Mouse (Mus musculus) bone marrow macrophage, adult 2 months (primary cell): ENCODE measurements around the gene Mbd6. TPM values are rescaled to one million over a fixed set of nuclear protein-coding genes. Genes with fewer than 3 reads are reported as not detected.
A peak's percentile ranks its signal among the peaks of the same experiment; 100 is the strongest.
"Not testable (repeated sequence)": the region's sequence is repeated elsewhere in the genome, so short reads cannot be mapped to it uniquely, and the experiment has no call there.

Source experiments
- H3K27ac ChIP-seq: 2 replicates; pipeline ENCODE4 v1.5.1; 2012; ENCODE audit warnings: low read depth, low read length; ENCODE audit not compliant: insufficient read depth
- H3K4me1 ChIP-seq: 2 replicates; pipeline ENCODE4 v1.6.1; 2012; ENCODE audit warnings: low read length; ENCODE audit not compliant: control insufficient read depth, insufficient read depth
- H3K4me3 ChIP-seq: 2 replicates; pipeline ENCODE4 v1.5.1; 2012; ENCODE audit warnings: mild to moderate bottlenecking, low read length, moderate library complexity; ENCODE audit not compliant: insufficient read depth
- CTCF ChIP-seq: IDR thresholded peaks from 2 replicates; pipeline ENCODE4 v1.5.1; 2012; ENCODE audit warnings: low read depth, mild to moderate bottlenecking, low read length, moderate library complexity
- POLR2A ChIP-seq: IDR thresholded peaks from 2 replicates; pipeline ENCODE4 v1.6.1; 2012; ENCODE audit warnings: mild to moderate bottlenecking, low read depth, low read length, borderline replicate concordance
- polyA plus RNA-seq: library from polyadenylated mRNA; stranded (reverse); fragments of >200 nt; gene quantifications from 2 replicates; pipeline ENCODE4 v1.2.4, GENCODE M21; 2012; ENCODE audit not compliant: missing spikeins, insufficient read depth, insufficient read length

Mbd6 gene
- polyA plus RNA-seq, 1 experiment: 53.4 TPM

DNA sequence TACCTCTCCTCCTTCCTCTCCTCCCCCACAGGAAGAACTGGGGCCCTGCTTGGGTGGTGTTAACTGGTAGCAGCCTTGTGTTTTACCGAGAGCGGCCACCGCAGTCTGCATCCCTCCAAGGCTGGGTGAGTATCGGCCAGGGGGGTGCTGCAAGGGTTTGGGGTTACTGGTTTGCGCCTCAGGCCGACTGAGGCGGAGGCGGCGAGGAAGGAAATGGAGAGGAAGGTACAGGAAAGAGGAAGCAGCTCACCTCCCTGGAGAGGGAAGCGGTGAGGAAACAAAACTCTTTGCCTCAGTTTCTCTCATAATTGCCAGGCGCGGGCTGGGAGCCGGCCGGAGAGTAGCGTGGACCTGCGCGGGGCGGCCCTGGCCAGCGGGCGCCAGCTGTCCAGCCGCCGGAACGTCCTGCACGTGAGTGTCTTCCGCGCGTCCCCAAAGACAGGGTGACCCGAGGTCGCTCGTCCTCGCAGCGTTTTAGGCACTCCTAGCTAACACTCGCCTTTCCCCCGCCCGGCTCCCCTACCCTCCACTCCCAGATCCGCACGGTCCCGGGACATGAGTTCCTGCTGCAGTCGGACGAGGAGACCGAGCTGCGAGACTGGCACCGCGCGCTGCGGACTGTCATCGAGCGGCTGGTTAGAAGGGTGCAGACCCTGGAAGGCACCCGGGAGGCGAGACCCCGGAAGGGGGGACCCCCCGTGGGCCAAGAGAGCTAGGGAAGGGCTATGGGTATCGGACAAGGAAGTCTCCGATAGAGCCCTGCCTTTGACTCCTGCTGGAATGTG lies 37.4 kb upstream of the Mbd6 start:
- no peak overlapping the region for H3K4me3 ChIP-seq
- TF ChIP-seq CTCF: no peak
- no peak for TF ChIP-seq POLR2A
- peaks cover 29% of the 10 kb centered on the region for H3K4me1 ChIP-seq
- no peak overlapping the region for H3K27ac ChIP-seq

DNA sequence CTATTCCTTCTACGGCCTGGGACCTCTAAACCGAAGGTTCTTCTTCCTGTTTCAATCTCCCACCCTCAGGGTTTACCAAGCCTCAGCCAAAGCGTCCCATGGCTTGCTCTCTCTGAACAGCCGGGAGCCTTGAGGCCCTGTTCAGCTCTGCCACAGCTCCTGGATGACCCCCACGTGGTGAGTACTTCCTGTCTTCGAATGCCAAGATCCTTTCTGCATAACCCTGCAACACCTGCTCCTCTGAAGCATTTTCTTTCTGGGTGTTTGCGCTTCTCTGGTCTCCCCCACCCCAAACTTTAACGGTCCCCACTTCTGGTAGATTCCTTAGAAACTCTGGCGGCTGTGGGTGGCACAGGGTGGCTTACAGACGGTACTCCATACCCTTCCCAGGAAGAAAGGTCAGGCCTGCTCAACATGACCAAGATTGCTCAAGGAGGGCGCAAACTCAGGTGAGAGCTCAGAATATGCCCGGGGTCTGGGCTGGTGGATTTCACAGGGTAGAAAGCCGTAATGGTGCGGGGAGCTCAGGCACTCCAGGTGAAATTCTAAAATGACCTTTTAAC lies 36.7 kb upstream of the Mbd6 start:
- TF ChIP-seq POLR2A: no peak
- no peak for TF ChIP-seq CTCF
- Histone ChIP-seq H3K27ac (no peak overlapping the region), H3K4me1 (peaks cover 29% of the 10 kb centered on the region), H3K4me3 (no peak overlapping the region)

DNA sequence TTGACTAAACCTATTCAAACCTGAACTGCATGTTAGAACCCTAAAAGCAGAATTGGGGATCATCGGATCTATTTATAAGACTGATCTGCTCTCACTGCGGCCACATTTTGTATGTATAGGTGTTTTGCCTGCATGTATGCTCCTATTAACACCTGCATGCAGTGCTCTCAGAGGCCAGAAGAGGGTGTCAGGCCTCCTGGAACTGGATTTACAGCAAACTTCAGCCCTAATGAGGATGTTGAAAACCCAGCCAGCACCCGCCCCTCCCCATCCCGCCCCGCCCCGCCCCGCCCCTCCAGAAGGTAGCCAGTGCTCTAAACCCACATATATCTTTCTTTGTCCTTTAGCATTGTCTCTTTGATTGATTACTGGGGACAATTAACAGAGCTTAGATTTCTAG lies 35.7 kb upstream of the Mbd6 start:
- TF ChIP-seq CTCF (no peak), POLR2A (no peak)
- H3K4me1 ChIP-seq: peaks cover 33% of the 10 kb centered on the region
- H3K4me3 ChIP-seq: peak overlapping the region; percentile 71
- H3K27ac ChIP-seq: no peak overlapping the region

DNA sequence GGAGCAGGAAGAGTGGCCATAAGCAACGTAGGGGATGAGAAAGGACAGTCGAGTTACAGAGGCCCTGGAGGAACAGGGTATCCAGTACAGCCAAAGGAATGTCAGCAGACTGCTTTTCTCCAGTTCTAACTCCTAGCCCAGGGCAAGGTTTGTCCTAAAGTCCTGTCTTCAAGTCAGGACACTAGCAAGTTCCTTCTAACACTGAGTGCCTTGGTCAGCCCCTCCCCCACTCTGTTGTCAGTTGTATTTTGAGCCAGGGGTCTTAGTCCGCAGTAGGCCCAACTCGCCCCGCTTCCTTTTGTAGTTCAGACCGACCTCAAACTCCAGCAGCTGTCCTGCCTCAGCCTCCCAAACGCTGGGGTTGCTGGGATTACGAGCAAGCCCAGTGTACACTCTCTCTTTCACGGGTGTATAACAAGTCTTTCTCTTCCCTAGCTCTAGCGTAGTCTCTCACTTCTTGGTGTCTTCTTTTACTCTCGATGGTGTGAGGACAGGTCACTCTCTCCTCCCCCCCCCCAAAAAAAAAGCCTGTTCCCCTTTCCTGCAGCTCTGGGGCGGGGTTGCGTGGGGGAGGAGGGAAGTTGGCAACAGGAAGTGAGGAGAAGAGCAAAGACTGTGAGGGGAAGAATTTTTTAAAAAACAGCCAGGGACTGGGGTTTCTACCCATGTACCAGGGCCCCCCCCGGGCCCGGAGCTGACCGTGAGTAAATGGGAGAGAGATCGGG lies 34.5 kb upstream of the Mbd6 start:
- peak overlapping the region; percentile 71 for H3K4me3 ChIP-seq
- H3K27ac ChIP-seq: peak overlapping the region; percentile 96
- peaks cover 36% of the 10 kb centered on the region for H3K4me1 ChIP-seq
- no peak for TF ChIP-seq CTCF
- no peak for TF ChIP-seq POLR2A

DNA sequence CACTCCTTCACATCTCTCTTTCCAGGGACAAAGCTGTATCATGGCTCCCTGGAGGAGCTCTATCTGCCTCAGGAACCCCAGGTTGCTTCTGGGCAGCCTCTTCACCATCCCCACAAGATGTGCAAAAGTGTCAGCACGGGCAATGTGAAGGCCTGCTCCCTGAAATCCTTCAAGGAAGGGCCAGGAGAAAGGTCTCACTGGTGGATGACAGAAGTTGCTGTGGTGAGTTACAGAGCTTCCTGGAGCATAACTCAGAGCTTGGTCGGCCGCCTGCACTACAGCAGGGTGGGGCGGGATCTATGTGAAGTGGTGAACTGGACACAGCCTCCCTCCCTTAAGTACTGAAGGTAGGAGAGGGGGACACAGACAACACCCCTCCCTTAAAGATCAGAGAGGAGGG lies 33.9 kb upstream of the Mbd6 start:
- no peak; the same call in 1 of the 2 replicates for TF ChIP-seq CTCF
- no peak for TF ChIP-seq POLR2A
- H3K4me3 ChIP-seq: peak overlapping the region; percentile 59
- peak overlapping the region; percentile 96 for H3K27ac ChIP-seq
- H3K4me1 ChIP-seq: peaks cover 41% of the 10 kb centered on the region

DNA sequence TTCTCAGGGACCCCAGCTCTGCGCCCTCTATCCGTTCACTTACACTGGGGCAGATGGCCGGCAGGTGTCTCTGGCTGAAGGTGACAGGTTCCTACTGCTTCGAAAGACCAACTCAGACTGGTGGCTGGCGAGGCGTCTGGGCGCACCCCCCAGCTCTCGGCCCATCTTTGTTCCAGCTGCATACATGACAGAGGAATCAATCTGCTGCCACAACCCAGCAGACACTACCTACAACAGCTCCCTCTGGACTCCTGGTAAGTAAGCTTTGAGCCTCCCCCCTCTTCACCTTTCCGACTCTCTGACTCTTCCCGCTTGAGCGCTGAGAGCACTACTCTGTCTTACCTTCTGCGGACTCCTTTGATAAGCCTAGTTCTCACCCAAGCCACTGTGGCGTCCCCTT lies 33.4 kb upstream of the Mbd6 start:
- no peak for TF ChIP-seq POLR2A
- no peak overlapping the region for H3K4me3 ChIP-seq
- H3K4me1 ChIP-seq: peaks cover 45% of the 10 kb centered on the region
- no peak overlapping the region for H3K27ac ChIP-seq

DNA sequence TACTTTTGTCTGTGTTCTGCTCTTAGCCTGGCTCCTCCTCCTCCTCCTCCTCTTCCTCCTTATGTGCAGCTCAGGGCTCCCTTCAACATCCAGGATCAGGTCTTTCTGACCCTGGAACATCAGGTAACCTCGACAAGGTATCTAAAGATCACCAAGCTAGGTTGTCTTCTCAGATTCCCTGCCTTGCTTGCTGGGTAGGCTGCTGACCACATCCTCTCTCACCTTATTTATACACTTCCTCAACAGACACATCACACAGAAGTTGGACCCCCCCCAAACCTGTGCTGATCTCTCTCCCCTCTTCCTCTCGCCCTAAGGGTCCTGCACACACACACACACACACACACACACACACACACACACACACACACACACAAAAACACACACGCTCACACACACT lies 32.8 kb upstream of the Mbd6 start, which contains the start of gene Arhgap9:
TSS of gene Arhgap9 (plus strand) at position 344 of the 400 bp plus-strand sequence.
- H3K4me3 ChIP-seq: peak within 1 kb of the TSS; percentile 59
- peaks cover 45% of the 10 kb centered on the region for H3K4me1 ChIP-seq

DNA sequence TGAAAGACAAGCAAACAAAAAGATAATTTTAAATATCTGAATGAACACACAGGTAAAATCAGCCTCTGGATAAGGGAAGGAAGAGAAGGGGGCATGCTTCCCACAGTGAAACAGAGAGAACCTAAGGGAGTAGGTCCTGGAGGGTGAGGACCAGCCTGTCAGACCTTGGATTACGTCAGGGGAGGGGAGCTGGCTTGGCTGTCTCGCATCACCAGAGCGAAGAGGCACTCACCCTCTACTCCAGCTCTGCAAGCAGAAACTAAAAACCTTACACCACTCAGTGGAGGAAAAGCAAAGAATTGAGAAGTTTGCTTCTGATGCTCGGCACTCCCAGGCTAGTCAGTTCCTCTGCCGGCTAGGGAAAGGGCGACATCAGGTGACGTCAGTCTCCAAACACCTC lies 31.2 kb upstream of the Mbd6 start:
- TF ChIP-seq CTCF: no peak
- no peak for TF ChIP-seq POLR2A
- H3K27ac ChIP-seq: no peak overlapping the region

More for the DNA sequence above, 32.8 kb upstream of the Mbd6 start, which contains the start of gene Arhgap9:
- peak within 1 kb of the TSS; percentile 96 for H3K27ac ChIP-seq
- no peak for TF ChIP-seq CTCF
- TF ChIP-seq POLR2A: no peak

DNA sequence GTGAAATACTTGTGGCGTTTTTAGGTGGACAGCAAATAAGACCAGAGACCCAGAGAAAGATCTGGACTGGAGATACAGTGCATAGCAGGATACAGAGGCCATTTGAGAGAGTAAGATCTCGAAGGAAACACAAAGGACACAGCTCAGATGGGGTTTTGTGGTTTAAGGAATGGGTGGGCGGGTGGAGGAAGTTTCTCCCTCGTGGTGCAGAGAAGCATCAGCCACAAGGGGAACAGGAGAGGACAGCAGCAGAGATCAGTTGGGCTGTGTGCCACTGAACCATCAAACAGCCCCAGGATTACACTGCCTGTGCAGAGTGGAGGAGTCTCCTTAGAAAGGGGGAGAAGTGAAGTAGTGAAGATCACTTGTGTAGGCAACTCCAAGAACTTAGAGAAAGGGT lies 29.2 kb upstream of the Mbd6 start:
- Histone ChIP-seq H3K4me1 (peaks cover 37% of the 10 kb centered on the region), H3K4me3 (no peak overlapping the region), H3K27ac (peak overlapping the region; percentile 50)
- TF ChIP-seq CTCF: no peak
- TF ChIP-seq POLR2A: no peak

More for the DNA sequence above, 31.2 kb upstream of the Mbd6 start:
- Histone ChIP-seq H3K4me1 (peaks cover 38% of the 10 kb centered on the region), H3K4me3 (no peak overlapping the region)

DNA sequence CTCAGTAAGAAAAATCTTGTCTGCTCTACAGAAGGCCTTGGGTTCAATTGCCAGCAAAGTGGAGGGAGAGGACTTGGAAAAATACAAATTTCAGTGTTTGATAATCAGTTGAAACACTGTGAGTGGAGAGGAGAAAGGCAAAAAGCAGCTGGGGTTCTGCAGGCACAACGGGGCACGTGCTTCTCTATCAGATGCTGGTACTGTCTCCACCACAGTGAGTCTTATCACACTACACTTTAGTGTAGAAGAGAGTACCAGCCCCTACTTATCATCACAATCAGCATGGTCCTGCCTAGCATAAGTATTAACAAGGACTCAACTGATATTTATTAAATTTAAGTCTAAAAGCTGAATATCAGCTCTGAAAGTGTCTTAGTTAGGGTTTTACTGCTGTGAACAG lies 28.5 kb upstream of the Mbd6 start:
- H3K4me1 ChIP-seq: peaks cover 36% of the 10 kb centered on the region
- no peak overlapping the region for H3K27ac ChIP-seq
- no peak for TF ChIP-seq CTCF
- TF ChIP-seq POLR2A: no peak
- H3K4me3 ChIP-seq: no peak overlapping the region

DNA sequence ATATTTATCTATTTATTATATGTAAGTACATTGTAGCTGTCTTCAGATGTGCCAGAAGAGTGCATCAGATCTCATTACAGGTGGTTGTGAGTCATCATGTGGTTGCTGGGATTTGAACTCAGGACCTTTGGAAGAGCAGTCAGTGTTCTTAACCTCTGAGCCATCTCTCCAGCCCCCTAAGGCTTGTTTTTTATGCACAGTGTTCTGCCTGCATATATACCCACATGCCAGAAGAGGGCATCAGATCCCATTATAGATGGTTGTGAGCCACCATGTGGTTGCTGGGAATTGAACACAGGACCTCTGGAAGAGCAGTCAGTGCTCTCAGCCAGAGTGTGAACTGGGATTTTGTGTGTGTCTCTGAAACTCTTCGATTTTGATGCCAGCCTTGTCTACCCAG lies 26.1 kb upstream of the Mbd6 start:
- not testable (repeated sequence) for H3K27ac ChIP-seq, H3K4me3 ChIP-seq
- peaks cover 30% of the 10 kb centered on the region for H3K4me1 ChIP-seq

DNA sequence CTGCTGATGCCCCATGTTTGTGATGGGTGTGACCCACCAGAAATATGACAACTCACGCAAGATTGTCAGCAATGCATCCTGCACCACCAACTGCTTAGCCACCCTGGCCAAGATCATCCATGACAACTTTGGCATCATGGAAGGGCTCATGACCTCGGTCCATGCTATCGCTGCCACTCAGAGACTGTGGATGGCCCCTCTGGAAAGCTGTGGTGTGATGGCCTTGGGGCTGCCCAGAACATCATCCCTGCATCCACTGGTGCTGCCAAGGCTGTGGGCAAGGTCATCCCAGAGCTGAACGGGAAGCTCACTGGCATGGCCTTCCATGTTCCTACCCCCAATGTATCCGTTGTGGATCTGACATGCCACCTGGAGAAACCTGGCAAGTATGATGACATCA lies 24.7 kb upstream of the Mbd6 start:
- H3K4me1 ChIP-seq: peaks cover 31% of the 10 kb centered on the region
- H3K4me3 ChIP-seq, H3K27ac ChIP-seq: not testable (repeated sequence)
